Mouse (Mus musculus): ENCODE measurements around the gene Rbp7. TPM values are rescaled to one million over a fixed set of nuclear protein-coding genes. Genes with fewer than 3 reads are reported as not detected.

The Rbp7 gene
- polyA plus RNA-seq, 1 experiment from 2014 or later = not detected

DNA sequence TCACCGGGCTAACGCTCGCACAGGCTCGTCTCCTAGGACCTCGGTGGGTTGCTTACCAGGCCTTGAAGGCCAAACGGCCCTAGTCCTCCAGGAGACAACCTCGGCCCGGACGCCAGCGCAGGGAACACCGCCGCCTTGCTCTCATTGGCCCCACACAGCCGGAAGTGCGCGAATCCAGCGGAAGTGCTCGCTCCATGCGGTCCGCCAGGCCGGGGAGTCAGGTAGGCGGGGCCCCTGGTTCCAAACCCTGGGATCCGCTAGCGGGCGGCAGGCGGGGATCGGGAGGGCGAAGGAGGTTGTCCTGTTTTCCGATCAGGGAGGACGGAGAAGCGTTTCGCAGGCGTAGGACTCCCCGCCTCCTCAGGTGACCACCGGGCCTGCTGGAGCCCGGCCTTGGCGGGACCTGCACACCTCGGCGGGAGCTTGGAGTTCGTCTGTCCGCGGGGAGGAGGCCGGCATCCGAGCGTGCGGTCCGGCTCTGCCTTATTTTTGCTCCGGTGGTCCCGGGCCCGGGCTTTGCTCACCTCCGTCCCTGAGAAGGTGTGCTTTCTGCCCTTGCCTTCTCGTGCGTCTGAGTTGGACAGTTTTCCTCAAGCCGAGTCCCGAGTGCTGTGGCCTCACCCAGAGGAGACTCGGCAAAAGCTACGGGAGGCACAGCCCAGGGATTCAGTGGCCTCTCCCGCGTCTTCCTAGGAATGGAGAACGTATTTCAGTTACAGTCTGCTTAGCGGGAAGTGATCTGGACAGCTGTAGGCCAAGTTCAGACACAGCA lies 30.5 kb upstream of the Rbp7 start, which contains the start of the genes Nmnat1 and Lzic:
Nmnat1 (minus strand) TSS at position 150 of the 772 bp plus-strand sequence.
Lzic (plus strand) TSS at position 177 of the 772 bp plus-strand sequence.
- ATAC-seq (ENCODE audit: low read depth) = peak; percentile 100
- Histone ChIP-seq H3K4me1 (ENCODE audit: control insufficient read depth, insufficient read depth, low read length) (peaks cover 9% of the 10 kb centered on the region), H3K27ac (ENCODE audit: low read depth, low read length) (peak within 1 kb of the TSS; percentile 60; the same call in 1 of the 2 replicates), H3K9me3 (ENCODE audit: control insufficient read depth, low read length) (no peaks in the 10 kb centered on the region), H3K27me3 (ENCODE audit: control insufficient read depth, insufficient read depth, low read length) (no peaks in the 10 kb centered on the region; the same call in 1 of the 2 replicates), H3K9ac (replicated peaks; ENCODE audit: low read depth, low read length) (peak within 1 kb of the TSS; percentile 63), H3K36me3 (ENCODE audit: control insufficient read depth, insufficient read depth, low read length) (peaks cover 29% of the 10 kb centered on the region), H3K4me2 (ENCODE audit: low read depth, low read length) (peak within 1 kb of the TSS; percentile 94), H3K4me3 (ENCODE audit: low read depth, low read length) (peak within 1 kb of the TSS; percentile 67)
- under 1% methylated on average over 60 of the region's 60 CpGs for WGBS

DNA sequence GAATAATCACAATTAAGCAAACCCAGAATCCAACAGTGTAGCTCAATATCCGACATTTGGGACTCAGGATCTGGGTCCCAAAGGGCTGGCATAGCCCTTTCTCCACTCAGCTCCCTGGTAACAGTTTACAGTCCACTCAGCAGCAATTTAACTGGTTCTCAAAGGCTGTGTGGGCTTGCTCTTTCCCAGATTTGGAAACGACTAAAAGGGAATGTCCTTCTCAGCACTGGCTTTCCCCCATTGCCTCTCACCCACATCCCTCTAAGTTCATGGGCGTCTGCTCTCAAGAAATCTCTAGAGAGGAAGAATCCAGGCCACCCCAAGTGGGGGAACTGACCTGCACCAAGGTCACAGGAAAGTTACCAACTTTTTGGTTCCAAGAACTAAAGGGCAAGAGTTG lies 29.8 kb upstream of the Rbp7 start:
- no peak for ATAC-seq (ENCODE audit: low read depth)
- 62% methylated on average over 3 of the region's 3 CpGs for WGBS

DNA sequence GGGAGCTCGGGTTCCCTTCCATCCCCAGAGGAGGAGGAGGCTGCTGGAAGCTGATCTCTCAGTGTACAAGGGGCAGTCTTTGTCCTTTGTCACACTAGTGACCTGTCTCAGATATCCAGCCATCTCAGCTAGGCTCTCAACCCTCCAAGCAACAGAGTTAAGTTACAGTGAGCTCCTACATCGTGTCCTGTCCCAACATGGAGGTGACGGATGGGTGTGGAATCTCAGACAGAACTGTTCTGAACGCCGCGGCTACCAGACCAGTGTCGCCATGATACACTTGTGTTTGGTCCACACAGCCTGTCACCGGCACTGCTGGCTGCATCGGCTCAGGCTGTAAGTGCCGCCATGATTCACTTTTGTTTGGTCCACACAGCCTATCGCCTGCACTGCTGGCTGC lies 22.3 kb upstream of the Rbp7 start, which contains the start of gene Tmem274:
Tmem274 (plus strand) TSS at position 301 of the 400 bp plus-strand sequence.
- 84% methylated on average over 11 of the region's 11 CpGs for WGBS
- H3K9ac ChIP-seq (replicated peaks; ENCODE audit: low read depth, low read length) = no peak within 1 kb of the TSS
- H3K36me3 ChIP-seq (ENCODE audit: control insufficient read depth, insufficient read depth, low read length) = 0 out of 2 replicates have a peak, but pooled peaks cover 3% of the 10 kb centered on the region
- H3K4me1 ChIP-seq (ENCODE audit: control insufficient read depth, insufficient read depth, low read length) = no peaks in the 10 kb centered on the region
- no peaks in the 10 kb centered on the region for H3K27me3 ChIP-seq (ENCODE audit: control insufficient read depth, insufficient read depth, low read length)
- H3K27ac ChIP-seq (ENCODE audit: low read depth, low read length) = no peak within 1 kb of the TSS
- H3K9me3 ChIP-seq (ENCODE audit: control insufficient read depth, low read length) = no peaks in the 10 kb centered on the region
- no peak for ATAC-seq (ENCODE audit: low read depth)
- H3K4me2 ChIP-seq (ENCODE audit: low read depth, low read length) = no peak within 1 kb of the TSS
- H3K4me3 ChIP-seq (ENCODE audit: low read depth, low read length) = no peak within 1 kb of the TSS

More for the DNA sequence above, 29.8 kb upstream of the Rbp7 start:
- peaks cover 26% of the 10 kb centered on the region for H3K36me3 ChIP-seq (ENCODE audit: control insufficient read depth, insufficient read depth, low read length)
- peak overlapping the region; percentile 67 for H3K4me3 ChIP-seq (ENCODE audit: low read depth, low read length)
- H3K27me3 ChIP-seq (ENCODE audit: control insufficient read depth, insufficient read depth, low read length) = no peaks in the 10 kb centered on the region; the same call in 1 of the 2 replicates
- H3K27ac ChIP-seq (ENCODE audit: low read depth, low read length) = no peak overlapping the region; the same call in 1 of the 2 replicates
- peak overlapping the region; percentile 63 for H3K9ac ChIP-seq (replicated peaks; ENCODE audit: low read depth, low read length)
- peak overlapping the region; percentile 94 for H3K4me2 ChIP-seq (ENCODE audit: low read depth, low read length)
- H3K9me3 ChIP-seq (ENCODE audit: control insufficient read depth, low read length) = no peaks in the 10 kb centered on the region
- peaks cover 9% of the 10 kb centered on the region for H3K4me1 ChIP-seq (ENCODE audit: control insufficient read depth, insufficient read depth, low read length)

DNA sequence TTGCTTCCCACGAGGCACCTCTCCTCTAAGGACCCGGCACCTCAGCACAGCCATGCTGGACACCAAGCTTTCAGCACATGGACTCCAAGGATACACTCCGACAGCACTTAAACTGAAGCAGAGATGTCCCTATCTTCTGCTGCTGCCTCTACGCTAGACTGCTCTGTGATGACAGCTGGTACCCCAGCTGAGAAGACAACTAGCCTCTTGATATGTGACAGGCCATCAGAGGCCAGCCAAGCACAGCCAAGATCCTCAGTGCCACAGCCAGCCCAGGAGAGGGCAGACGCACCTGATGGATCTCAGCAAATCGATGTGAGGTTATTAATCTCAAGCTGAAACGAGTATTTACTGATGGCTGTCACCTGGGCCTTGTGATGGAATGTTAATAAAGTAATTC lies 20.3 kb upstream of the Rbp7 start:
- H3K27ac ChIP-seq (ENCODE audit: low read depth, low read length) = no peak overlapping the region
- H3K4me1 ChIP-seq (ENCODE audit: control insufficient read depth, insufficient read depth, low read length) = no peaks in the 10 kb centered on the region
- H3K4me3 ChIP-seq (ENCODE audit: low read depth, low read length) = no peak overlapping the region
- no peaks in the 10 kb centered on the region for H3K27me3 ChIP-seq (ENCODE audit: control insufficient read depth, insufficient read depth, low read length)
- no peak overlapping the region for H3K9ac ChIP-seq (replicated peaks; ENCODE audit: low read depth, low read length)
- H3K36me3 ChIP-seq (ENCODE audit: control insufficient read depth, insufficient read depth, low read length) = 0 out of 2 replicates have a peak, but pooled peaks cover 3% of the 10 kb centered on the region
- no peak for ATAC-seq (ENCODE audit: low read depth)
- H3K9me3 ChIP-seq (ENCODE audit: control insufficient read depth, low read length) = no peaks in the 10 kb centered on the region
- WGBS = 77% methylated on average over 7 of the region's 7 CpGs
- H3K4me2 ChIP-seq (ENCODE audit: low read depth, low read length) = no peak overlapping the region

DNA sequence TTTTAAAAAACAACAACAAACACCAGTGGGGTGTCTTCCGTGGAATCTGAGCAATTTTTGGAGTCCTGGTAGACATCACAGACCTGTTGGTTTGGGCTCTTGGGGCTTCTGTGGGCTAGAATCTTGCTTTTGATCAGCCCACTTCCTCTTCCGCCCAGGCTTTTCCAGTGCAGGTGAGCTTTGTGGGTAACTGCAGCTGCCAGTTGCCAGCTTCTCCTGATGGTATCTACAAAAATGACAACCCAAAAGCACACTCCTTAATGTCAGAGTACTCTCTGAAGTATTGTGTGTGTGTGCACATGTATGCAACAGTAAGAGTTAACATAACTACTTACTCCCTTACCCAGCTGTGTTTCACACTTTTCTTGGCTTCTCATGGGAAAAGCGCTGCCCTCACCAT lies 14.8 kb upstream of the Rbp7 start:
- H3K36me3 ChIP-seq (ENCODE audit: control insufficient read depth, insufficient read depth, low read length) = peaks cover 6% of the 10 kb centered on the region; the same call in 1 of the 2 replicates
- no peaks in the 10 kb centered on the region for H3K4me1 ChIP-seq (ENCODE audit: control insufficient read depth, insufficient read depth, low read length)
- 94% methylated on average over 3 of the region's 3 CpGs for WGBS
- H3K4me2 ChIP-seq (ENCODE audit: low read depth, low read length) = no peak overlapping the region
- ATAC-seq (ENCODE audit: low read depth) = no peak
- no peak overlapping the region for H3K4me3 ChIP-seq (ENCODE audit: low read depth, low read length)
- no peak overlapping the region for H3K27ac ChIP-seq (ENCODE audit: low read depth, low read length)
- no peaks in the 10 kb centered on the region for H3K27me3 ChIP-seq (ENCODE audit: control insufficient read depth, insufficient read depth, low read length)
- H3K9ac ChIP-seq (replicated peaks; ENCODE audit: low read depth, low read length) = no peak overlapping the region
- no peaks in the 10 kb centered on the region for H3K9me3 ChIP-seq (ENCODE audit: control insufficient read depth, low read length)

DNA sequence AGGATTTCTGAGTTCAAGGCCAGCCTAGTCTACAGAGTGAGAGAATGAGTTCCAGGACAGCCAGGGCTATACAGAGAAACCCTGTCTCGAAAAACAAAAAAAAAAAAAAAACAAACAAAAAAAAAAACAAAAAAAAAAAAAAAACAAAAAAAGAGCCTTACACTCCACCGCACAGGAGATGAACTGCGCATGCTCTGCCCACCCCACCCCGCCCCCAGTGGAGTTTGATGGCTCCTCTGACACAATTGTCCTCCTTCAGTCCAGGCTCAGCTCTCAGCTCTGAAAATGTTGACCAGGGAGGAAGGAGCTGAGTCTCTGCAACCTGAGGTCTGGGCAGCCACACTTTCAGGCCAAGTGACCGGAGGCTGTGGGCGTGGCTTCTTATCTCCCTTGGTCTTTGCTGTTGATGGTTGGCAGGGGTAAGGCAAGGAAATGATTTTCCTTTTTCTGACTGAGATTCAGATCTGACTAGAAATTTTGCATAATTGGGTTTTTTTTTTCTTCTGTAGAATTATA lies 8.7 kb upstream of the Rbp7 start:
- H3K36me3 ChIP-seq (ENCODE audit: control insufficient read depth, insufficient read depth, low read length) = no peaks in the 10 kb centered on the region
- no peak for ATAC-seq (ENCODE audit: low read depth)
- no peaks in the 10 kb centered on the region for H3K27me3 ChIP-seq (ENCODE audit: control insufficient read depth, insufficient read depth, low read length)
- H3K9me3 ChIP-seq (ENCODE audit: control insufficient read depth, low read length) = no peaks in the 10 kb centered on the region
- H3K4me2 ChIP-seq (ENCODE audit: low read depth, low read length) = no peak overlapping the region
- 85% methylated on average over 6 of the region's 6 CpGs for WGBS
- no peaks in the 10 kb centered on the region for H3K4me1 ChIP-seq (ENCODE audit: control insufficient read depth, insufficient read depth, low read length)
- no peak overlapping the region for H3K27ac ChIP-seq (ENCODE audit: low read depth, low read length)
- H3K4me3 ChIP-seq (ENCODE audit: low read depth, low read length) = no peak overlapping the region
- H3K9ac ChIP-seq (replicated peaks; ENCODE audit: low read depth, low read length) = no peak overlapping the region

DNA sequence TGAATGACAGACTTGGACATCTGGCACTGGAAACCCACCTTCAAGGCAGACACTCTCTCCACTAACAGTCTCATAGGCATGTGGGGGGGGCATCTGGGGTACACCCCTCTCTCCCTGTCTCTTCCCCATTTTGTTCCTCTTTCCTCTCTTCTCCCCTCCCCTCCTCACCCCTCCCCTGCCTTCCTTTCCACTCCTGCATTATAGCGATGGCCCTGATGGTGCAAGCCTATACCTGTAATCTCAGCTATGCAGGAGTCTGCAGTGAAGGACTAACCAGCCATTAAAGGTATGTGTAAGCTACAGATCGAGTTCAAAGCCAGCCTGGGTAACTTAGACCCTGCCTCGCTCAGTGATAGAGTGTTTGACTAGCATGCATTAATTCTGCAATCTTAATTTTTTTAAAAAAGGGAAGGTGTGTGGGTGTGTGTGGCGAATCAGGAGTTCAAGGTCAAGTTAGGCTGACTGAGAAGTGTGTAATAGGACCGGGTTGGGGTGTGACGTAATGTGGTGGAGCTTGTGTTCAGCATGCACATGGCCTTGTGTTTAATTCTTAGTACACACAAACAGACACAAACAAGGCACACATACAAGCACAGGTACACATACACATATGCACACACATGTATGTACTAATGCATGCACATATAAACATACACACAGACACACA lies 7.7 kb upstream of the Rbp7 start:
- no peak for ATAC-seq (ENCODE audit: low read depth)
- Histone ChIP-seq H3K36me3 (ENCODE audit: control insufficient read depth, insufficient read depth, low read length) (no peaks in the 10 kb centered on the region), H3K4me2 (ENCODE audit: low read depth, low read length) (no peak overlapping the region), H3K4me3 (ENCODE audit: low read depth, low read length) (no peak overlapping the region), H3K4me1 (ENCODE audit: control insufficient read depth, insufficient read depth, low read length) (no peaks in the 10 kb centered on the region), H3K9ac (replicated peaks; ENCODE audit: low read depth, low read length) (no peak overlapping the region), H3K27me3 (ENCODE audit: control insufficient read depth, insufficient read depth, low read length) (no peaks in the 10 kb centered on the region), H3K9me3 (ENCODE audit: control insufficient read depth, low read length) (no peaks in the 10 kb centered on the region), H3K27ac (ENCODE audit: low read depth, low read length) (no peak overlapping the region)
- WGBS = 92% methylated on average over 6 of the region's 6 CpGs

DNA sequence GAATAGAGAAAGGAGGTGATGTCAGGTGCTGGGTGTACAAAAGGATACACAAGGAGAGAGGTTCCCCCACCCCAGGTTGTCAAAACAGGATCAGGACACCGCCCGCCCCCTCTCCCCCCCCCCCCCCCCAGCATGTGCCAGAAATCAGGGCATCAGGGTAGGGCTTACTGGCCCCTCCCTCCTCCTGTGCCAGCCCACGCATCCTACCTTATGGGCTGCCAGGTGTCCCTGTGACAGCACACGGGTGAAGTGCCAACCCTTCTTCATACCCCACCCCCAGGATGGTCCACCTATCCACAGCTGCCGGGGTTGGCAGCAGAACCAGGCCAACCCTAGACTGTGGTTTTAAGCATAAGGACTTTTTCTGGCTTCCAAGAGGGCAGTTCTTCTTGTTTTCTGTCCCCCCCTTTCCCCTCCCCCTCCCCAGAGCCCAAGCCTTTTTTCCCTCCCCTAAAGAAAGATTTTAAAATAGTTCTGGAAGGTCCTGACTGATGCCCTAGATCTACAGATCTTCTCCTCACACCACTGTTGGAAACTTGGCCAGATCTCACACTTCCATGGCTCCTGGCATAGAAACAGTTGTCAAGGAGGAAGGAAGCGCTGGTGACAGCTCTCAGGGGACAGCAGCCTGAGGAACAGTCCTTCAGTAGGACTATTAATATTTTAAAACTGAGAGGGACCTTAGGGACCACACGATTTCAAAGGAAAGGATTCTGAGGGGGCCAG lies 7.0 kb upstream of the Rbp7 start:
- Histone ChIP-seq H3K27ac (ENCODE audit: low read depth, low read length) (no peak overlapping the region), H3K4me3 (ENCODE audit: low read depth, low read length) (no peak overlapping the region), H3K27me3 (ENCODE audit: control insufficient read depth, insufficient read depth, low read length) (no peaks in the 10 kb centered on the region), H3K4me2 (ENCODE audit: low read depth, low read length) (no peak overlapping the region), H3K9ac (replicated peaks; ENCODE audit: low read depth, low read length) (no peak overlapping the region), H3K36me3 (ENCODE audit: control insufficient read depth, insufficient read depth, low read length) (no peaks in the 10 kb centered on the region), H3K4me1 (ENCODE audit: control insufficient read depth, insufficient read depth, low read length) (no peaks in the 10 kb centered on the region), H3K9me3 (ENCODE audit: control insufficient read depth, low read length) (no peaks in the 10 kb centered on the region)
- WGBS = 71% methylated on average over 4 of the region's 7 CpGs
- ATAC-seq (ENCODE audit: low read depth) = no peak

All from neural tube, embryonic 14.5 days (tissue).